Mouse (Mus musculus) mouse trophoblast stem cell (cell line): ENCODE results near the gene Reg3g.
"Not testable (repeated sequence)": the region's sequence is repeated elsewhere in the genome, so short reads cannot be mapped to it uniquely, and the experiment has no call there.

Experiments used
- in situ Hi-C, 2 experiments: fragments of 300-500 bp; cut with MseI, MboI; formaldehyde crosslinking; loops; 2 replicates in 1 of 2; 3 replicates in 1 of 2; pipeline ENCODE4 v1.15.1; 2025

The Reg3g gene

GRCm38 (mm10) chr6:78468772-78469171 is at the start of gene Reg3g:
Gene Reg3g, minus strand, starts transcription at chr6:78468872.
- in situ Hi-C loops: no loop called here

DNA sequence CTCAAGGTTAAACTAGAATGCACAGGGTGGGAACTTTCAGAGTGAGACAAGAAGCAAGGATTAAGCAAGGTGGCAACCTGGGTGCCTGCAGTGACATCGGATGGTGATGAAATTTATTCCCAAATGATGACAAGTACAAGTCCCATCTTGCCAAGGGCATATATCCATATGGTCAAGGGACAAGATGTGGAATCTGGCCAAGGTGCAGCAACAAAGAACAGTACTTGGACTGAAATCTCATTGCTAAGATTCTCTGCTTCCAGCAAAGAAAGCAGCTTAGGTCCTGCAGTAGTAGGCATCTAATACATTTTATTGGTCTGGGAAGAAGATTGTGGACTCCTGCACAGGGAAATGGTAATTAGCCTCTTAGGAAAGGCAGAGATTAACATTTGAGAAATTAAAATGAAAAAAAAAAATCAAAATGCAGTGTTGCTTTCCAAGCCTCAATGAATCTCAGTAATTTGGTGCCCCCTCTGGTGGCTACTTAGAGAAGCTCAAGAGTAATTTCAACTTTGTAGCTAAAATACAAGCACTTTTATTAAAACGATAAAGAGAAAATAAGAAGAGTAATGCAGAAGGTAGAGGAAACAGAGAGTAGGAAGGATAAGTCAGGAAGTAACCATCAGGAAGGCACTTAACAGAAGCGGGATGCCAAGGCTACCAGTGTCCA is 47.2 kb upstream of the Reg3g start:
- in situ Hi-C loops: loop anchor here (10.0 to 25.0 kb wide), 2 partner anchors 181 to 879 kb away; no protein-coding TSS in a partner anchor

DNA sequence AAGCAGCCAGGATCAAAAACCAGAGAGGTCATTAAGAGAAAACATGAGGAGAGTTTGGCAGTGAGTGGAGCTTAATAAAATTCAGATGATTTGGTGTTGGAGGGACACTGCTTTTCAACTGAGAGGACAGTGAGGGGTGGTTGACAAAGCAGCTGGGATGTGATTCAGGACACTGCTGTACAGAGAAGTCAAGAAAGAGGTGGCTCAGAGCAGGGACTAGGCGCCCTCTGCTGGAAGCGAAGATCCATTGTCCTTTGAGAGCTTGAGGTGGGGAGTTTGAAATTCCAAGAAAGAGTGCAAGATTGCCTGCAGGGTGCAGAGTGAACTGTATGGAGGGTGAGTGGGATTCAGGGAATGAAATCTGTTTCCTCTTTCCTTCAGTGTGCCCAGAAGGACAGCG is 44.2 kb upstream of the Reg3g start:
- in situ Hi-C loops: loop anchor here (10.0 to 25.0 kb wide), 2 partner anchors 178 to 876 kb away; no protein-coding TSS in a partner anchor

DNA sequence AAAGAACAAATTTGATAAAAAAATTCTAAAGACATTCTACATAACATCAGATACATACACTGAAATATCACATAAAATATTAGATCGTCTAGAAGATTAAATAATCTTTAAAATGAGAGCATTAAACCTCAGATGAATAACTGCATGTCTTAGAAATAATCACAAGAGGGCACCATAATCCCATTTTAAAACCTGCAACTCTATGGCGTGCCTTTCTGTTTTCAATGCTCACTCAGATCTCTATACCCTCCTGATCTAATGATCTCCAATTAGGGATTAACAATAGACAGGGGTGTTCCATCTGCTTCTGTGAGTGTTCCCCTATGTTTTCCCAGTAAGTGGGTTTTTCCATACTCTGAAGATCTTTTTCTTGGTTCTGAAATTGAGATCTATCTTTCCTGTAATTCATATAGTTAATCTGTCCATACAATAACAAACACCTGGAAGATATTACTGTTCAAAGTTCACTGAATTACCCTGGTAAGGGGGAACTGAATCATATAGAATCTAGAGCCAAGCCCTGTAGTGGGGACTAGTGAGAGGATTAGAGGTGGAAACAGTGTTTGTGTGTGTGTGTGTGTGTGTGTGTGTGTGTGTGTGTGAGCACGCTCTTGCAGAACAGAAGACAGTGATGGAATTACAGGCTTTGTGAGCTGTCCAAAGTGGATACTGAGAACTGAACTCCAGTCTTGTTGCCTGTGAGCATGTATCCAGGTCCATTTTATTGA is 41.7 kb upstream of the Reg3g start:
- in situ Hi-C loops: loop anchor here (10.0 to 25.0 kb wide), 2 partner anchors 176 to 873 kb away; no protein-coding TSS in a partner anchor

DNA sequence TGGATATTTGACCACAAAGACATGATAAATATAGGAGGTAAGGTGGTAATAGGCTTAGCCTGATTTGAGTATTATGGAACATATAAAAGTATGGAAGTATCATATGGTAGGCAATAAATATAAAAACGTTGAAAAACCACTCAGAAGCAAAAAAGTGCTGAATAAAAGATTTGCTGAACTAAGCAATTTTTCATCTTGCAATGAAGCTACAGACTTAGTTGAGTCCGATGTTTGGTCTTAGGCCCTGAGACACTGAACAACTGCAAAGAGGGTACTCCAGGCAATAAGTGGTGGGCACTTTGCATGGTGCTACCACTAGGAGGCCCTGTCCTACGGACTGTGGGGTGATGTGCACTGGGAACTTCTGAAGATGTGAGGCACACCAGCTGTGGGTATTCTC is 37.1 kb upstream of the Reg3g start:
- in situ Hi-C loops: loop anchor here (5.0 to 25.0 kb wide), 2 partner anchors 173 to 868 kb away; no protein-coding TSS in a partner anchor

- in situ Hi-C loops: no loop called here
These were observed 26.0 kb upstream of the Reg3g start for GRCm38 (mm10) chr6:78494633-78495032.

GRCm38 (mm10) chr6:78469287-78469686 is 615 bp upstream of the Reg3g start:
- in situ Hi-C loops: no loop called here

- in situ Hi-C loops: no loop called here
These were observed 5.4 kb downstream of the Reg3g start for GRCm38 (mm10) chr6:78463266-78463665.

- in situ Hi-C loops: no loop called here
These were observed 6.3 kb downstream of the Reg3g start for GRCm38 (mm10) chr6:78462360-78462759.

DNA sequence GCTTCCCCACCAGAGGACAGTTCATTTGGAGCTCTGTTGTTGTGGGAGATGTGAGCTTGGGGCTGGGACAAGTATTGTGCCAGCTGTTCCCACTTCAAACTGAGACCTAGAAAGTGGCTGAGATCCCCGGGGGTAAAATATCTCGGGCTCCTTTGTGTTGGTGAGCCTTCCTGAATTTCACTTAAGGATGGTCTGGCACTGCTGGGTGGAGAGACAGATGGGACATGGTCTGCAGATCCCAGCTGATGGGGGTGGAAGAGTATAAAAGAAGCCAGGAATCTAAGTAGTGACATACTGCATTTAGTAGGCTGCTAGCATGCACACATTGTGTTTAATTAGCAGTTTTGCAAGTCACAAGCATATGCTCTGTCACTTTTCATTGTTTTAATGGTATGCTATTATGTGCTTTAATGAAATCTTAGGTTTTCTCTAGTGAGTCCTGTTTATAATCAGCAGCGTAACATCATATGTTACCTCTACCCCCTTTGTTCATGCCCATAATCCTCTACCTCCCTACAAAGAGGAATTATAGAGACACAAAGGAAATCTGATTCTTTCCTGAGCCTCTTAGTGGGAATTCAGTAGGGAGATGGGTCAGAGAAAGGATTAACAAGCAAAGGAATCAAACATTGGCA is 8.4 kb downstream of the Reg3g start:
- in situ Hi-C loops: no loop called here

- in situ Hi-C loops: no loop called here
These were observed 15.9 kb downstream of the Reg3g start for GRCm38 (mm10) chr6:78452804-78453203.

DNA sequence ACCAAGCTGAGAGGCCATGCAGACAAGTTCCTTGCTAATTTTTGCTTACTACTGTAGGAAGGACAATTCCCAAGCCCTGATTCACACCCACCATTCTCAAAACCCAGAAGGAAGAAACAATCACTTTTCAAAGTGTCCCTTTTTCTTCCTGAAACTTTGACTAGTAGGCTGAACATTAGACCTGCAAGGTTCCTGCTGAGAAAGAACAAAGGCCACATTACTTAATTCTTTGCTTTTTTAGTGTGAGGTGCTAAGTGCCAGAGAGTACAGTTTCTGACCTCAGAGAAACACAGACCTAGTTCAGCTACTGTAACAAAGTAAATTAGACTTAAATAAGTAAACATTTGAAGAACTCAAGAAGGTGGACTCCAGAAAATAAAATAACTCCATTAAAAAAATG is 20.3 kb downstream of the Reg3g start:
- in situ Hi-C loops: no loop called here

- in situ Hi-C loops: no loop called here
These were observed 21.5 kb downstream of the Reg3g start for GRCm38 (mm10) chr6:78447202-78447601.

- in situ Hi-C loops: no loop called here
These were observed 43.2 kb downstream of the Reg3g start for GRCm38 (mm10) chr6:78425497-78425896.

GRCm38 (mm10) chr6:78422411-78422810 is 46.3 kb downstream of the Reg3g start, which contains the start of gene Reg1:
Gene Reg1, plus strand, starts transcription at chr6:78422711.
- in situ Hi-C loops: not testable (repeated sequence)
